Mouse (Mus musculus): ENCODE measurements around the gene Fam171a1.

GRCm38 (mm10) chr2:3154091-3154665, 40.2 kb downstream of the Fam171a1 start:
- TF ChIP-seq GATA1 (IDR thresholded peaks at IDR 0.05; ENCODE audit: low read length): no peak
- TF ChIP-seq TAL1 (IDR thresholded peaks at IDR 0.05; ENCODE audit: low read length): no peak
